Mouse (Mus musculus): ENCODE measurements around the gene Adamts7. TPM values are rescaled to one million over a fixed set of nuclear protein-coding genes. Genes with fewer than 3 reads are reported as not detected.

The Adamts7 gene
- total RNA-seq, 4 experiments from 2014 or later: 0.29 to 0.56 (median 0.43) TPM

DNA sequence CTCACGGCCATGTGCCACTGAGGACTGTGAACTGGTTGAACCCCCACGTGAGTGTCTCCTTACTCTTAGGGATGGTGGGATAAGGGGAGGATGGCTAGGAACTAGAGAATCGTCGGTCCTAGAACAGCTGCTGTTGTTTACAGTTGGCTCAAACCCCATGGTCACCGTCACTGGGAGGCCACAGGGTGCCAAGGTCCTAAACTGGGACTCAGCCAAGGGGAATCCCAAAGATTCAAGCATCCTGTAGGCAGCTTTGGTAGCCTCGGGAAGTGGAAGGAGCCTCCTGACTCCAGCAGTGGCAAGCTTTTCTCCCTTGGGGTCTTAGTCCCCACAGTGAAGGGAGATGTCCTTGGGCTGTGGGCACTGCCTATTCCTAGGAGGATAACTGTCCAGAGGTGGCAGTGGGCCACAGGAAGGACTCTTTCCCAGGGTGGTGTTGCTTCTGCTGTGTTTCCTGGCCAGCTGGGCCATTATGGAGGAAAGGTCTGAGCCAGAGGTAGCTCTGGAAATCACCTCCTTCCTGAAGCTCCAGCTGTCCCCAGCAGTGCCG lies 34.3 kb downstream of the Adamts7 start:
- DNase-seq (ENCODE audit: low spot score in 2 of 2): no peak

DNA sequence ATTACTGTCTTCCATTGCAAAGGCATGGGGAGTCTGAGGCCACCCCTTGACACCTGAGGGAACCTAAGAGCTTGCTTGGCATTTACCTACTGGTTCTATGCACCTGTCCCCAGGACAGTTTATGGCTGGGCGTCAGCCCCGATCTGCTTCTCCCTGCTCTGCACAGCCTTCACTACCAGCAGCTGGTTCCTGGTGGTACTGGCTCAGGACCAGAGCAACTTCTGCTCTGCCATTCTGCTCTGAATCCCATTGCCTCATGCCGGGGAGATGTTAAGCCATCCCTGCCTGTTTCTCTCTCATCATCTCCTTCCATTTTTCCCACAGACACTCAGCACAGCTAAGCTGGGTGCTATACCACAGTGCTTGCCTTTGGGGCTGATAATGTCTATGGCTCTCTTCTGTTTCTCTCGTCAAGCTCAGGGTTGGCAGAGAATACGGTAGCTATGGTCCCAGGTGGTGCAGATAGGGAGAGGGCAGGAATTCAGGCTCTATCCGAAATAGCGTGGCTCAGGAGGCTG lies 35.1 kb downstream of the Adamts7 start:
- DNase-seq (ENCODE audit: low spot score in 2 of 2): no peak

DNA sequence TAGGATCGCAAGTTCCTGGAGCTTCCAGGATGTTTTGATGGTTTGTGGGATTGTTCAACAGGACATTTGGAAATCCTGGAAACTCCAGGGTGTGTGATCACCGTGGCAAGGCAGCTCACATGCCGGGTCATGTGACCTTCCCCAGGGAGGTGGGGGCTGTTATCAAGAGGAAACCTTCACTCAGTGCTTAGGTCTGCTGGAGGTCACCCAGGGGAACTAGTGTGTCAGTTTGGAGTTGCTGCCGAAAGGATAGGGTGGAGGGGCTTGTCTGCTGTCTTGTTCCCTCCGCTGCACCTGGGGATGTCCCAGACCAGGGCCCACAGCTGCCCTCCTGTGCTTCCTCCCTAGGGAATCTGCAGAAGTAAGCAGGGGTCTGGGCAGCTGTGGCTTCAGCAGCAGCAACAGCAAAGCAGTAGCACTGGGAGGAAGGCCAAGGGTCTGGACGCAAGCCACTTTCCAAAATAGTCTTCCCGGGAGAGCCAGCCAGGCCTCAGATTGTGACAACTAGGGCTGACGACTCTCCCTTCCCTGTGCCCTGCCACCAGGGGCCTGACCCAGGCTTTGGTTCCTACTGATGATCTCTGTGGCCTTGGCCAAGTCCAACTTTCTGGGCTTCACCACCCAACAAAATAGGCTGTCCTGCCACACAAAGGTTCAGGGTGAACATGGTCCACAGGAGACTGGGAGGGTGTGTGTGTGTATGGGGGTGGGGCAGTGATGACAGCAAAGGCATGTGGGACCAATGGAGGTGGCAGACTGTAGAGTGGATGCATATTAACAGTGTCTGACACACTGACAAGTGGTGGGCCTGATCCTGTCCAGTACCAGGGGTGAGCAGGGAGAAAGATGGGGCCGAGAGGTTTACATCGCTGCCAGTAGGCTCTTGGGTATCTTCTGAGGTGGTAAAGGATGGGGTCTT lies 35.9 kb downstream of the Adamts7 start:
- peak; percentile 61 to 74 for DNase-seq (ENCODE audit: low spot score in 2 of 2)

DNA sequence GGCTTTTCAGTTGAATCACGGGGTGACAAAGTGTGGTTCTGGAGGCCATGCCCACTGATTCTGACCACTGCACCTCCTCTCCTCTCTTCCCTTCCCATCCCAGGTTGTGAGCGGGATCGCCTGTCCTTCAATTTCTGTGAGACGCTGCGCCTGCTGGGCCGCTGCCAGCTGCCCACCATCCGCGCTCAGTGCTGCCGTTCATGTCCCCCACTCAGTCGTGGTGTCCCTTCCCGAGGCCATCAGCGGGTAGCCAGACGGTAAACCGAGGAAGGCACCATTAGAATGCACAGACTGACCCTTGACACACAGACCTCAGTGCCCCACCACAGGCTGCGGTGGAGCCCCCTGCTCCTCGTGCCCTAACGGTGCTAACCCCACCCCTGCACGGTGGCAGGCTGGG lies 36.7 kb downstream of the Adamts7 start:
- no peak for DNase-seq (ENCODE audit: low spot score in 2 of 2)

DNA sequence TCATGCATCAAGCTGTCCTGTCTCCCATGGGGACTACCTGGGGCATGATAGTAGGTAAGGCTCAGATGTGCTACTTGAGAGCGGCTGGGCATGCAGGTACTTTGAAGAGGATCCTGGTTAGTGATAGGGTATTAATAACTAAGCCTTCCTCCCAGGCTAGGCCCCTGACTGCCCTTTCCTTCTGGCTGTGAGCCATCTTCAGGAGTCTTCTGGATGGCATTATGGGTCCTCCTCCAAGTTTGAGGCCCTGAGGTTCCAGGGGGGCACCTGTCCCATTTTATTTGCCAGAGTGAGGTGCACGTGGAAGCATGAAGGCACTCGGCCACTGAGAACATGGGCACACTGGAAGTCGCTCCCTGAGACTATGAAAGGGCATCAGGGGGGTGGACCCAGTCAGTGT lies 37.6 kb downstream of the Adamts7 start:
- DNase-seq (ENCODE audit: low spot score in 2 of 2): no peak

DNA sequence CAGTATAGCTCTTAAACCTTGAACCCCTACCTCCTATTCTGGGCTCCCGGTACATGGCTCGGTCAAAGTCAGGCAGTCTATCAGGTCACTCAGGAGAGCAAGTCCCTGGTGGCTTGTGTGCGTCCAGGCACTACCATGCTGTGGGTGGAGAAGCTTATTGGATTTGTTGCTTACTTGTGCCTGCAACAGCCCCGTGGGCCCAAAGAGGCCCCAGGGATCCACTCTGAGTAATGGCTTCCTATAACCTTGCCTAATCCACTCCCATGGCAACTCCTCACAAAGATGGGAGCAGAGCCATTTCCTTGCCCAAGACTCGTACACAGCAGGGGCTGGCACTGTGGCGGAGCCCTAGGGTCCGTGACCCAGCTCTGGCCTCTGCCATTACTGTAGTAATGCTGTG lies 38.2 kb downstream of the Adamts7 start:
- DNase-seq (ENCODE audit: low spot score in 2 of 2): no peak

DNA sequence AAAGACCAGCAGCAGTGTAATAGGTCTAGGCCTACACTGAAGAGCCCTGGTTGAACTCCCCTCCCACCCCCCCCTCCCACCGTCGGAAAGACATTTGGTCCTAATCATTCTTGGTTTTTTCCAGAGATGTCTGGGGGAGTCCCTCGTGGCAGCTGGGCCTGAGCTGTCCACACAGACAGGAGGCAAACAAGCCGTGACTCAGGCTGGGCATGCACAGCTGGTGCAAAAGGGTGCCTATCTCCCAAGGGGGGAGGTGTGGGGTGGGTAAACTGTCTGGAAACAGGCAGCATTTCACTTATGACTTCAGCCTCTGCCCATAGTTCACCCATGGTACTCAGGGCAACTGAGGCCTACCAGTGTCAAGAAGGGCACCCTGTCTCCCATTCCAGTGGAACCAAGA lies 38.7 kb downstream of the Adamts7 start:
- no peak for DNase-seq (ENCODE audit: low spot score in 2 of 2)

DNA sequence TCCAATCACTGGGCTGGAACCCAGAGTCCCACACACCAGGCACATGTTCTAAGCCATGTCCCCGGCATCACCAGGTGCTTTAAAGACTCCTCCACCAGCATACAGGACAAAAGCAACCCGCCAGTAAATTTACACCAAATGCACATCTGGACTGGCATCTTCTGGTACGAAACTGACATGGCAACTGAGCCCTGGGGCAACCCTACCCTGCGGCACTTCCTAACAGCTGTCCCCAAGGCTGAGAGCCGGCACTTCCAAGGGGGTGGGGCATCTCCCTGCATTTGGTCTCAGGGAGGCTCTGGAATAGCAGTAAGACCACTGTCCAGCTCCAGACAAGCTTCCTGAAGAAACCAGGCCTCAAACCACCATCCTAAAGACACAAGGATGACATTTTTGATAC lies 40.4 kb downstream of the Adamts7 start:
- DNase-seq (ENCODE audit: low spot score in 2 of 2): no peak

DNA sequence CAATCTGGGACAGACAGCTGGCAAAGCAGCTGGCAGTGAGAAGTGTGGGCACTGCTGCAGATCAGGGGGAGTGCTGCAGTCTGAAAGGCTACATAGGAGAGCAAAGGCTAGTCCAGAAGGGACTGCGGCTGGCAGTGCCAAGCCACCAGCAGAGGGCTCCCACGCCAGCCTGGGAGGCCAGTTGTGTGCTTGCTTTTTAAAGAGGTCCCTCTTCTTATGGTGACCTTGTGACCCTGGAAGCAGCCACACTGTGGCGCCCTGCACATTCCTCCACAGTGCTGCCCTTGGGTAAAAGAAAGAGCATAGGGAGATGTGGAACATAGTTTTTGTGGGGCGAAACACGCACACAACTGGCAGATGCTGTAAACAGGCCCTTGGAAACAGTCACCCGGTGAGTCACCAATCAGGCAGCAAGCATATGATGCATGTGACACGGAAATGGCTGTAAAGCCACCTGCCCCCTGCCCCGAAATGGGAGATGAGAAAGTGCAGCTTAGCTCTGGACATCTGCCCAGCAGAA lies 41.6 kb downstream of the Adamts7 start:
- no peak for DNase-seq (ENCODE audit: low spot score in 2 of 2)

DNA sequence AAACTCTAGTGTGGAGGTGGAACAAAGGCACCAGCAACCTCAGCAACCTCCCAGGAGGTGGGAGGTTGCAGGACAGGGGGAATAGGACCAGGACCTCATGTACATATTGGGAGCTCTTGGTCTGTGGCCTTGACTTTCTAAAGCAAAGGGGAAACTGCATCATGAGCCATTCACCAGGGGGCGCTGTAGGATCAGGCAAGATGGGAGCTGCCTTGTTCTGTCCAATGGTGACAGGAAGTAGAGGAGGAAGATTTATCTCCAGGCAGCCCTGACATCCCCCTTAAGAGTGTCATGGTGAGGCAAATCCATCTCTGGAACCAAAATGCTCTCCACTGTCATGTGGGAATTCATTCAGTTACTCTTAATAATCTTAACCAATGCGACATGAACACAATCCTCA lies 43.6 kb downstream of the Adamts7 start:
- DNase-seq (ENCODE audit: low spot score in 2 of 2): peak; percentile 60 to 62

DNA sequence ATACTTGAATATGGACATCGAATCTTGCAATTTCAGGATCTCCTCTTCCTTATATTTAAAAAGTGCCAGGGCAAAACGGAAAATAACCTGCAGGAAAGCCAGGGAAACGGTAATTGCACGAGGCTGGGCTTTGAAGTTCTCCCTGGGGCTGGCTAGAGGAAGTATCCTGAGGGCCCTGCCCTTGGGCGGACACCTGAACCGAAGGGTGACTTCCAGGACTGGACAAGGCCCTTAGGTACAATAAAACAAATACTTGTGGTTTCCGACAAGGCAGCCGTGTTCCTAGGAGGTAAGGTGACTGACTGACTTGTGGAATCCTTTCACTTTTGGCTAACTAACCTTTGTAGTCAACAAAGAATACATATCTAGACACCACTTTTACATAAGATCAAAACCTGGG lies 44.9 kb downstream of the Adamts7 start:
- DNase-seq (ENCODE audit: low spot score in 2 of 2): no peak

DNA sequence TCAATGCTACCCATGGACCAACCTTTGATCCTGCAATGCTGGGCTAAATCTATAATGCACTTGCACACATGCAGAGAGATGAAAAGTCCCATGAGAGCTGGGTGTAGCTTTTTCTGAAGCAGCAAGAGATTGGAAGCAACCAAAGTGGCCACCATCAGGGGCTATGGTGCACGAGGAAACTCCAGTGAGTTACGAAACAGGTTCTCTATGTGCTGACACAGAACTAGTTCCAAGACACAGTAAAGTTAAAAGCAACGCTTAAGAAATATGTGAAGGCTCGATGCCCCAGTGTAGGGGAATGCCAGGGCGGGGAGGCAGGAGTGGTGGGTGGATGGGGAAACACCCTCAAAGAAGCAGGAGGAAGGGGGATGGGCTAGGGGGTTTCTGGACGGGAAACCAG lies 45.8 kb downstream of the Adamts7 start:
- DNase-seq (ENCODE audit: low spot score in 2 of 2): no peak

DNA sequence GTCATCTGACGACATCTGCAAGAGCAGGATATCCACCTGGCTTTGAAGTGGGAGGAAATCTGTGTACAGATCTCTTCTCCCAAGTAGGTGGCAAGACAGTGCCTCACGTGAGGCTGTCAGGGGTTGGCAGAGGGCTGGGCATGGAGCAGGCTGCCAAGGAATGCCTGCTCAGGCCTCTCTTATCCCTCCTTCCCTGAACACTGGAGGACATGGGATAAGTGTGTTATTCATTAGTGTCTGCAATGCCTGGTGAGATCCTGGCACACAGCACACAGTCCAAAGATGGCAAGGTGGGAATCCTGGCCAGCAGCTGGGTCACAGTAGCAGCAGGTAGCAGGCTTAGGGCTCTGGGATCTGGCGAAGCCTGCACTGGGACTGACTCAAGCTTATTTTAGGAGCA lies 50.3 kb downstream of the Adamts7 start:
- DNase-seq (ENCODE audit: low spot score in 2 of 2): no peak

DNA sequence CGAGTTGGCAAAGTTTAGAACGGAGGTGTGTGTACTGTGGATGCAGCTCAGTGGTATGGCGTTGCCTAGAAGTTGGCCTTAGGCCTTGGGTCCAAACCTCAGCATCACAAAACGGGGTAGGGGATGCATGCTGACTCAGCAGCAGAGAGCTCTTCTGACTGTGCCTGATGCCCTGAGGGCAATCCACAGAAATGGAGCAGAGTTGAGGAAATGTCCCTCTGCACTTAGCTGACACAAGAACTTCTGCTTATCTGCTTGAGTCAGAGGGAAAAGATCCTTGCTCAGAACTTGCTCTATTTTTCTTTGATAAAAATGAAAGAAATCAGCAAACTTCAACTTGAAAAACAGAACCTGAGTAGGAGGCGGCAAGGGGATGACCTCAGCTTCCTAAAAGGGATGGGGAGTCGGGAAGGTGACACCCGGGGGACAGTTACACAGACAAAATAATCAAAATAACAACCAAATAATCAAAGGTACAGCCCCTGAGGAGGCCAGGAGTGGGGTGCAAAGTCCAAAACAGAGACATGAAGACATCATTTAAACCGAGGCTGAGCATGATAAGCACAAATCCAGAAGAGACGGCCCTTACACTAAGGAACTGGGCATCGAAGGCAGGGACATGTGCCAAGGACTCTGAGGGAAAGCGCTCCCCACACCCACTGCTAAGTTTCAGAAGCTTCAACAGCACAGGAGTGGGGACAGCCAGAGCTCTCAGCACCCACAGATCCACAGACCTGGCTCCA lies 53.6 kb downstream of the Adamts7 start:
- DNase-seq (ENCODE audit: low spot score in 2 of 2): no peak

DNA sequence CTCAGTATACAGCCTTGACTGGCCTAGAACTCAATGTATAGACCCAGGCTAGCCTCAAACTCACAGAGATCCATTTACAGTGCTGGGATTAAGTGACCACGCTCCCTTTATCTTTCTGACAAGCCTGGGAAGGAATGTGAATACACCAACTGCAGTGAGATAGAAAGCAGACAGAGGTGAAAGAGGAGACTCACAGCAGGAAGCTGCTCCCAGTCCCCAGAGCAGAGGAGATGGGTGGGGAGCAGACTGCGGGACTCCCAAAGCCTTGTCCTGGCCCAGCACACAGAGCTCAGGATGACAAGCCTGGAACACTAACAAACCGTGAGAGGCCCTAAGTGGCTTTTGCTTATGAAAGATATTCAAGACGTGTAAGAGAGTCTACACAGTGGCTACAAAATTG lies 54.6 kb downstream of the Adamts7 start:
- no peak for DNase-seq (ENCODE audit: low spot score in 2 of 2)

DNA sequence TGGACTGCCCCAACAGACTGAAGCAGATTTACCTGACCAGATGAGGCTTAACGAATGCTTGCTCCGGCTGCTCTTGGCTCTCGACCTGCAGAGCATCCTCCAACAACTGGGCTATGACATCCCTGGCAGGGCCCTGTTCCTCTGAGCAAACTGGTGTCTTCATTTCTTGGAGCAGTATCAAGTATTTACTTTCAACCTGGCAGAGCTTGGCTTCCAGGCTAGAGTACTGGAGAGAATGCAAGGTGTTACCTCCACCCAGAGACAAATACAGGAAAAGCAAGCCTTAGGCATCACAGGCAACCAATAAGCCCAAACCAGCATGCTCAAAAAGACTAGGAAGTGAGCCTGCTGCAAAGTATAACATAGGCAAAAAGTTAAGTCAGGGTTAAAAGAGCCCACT lies 59.4 kb downstream of the Adamts7 start:
- DNase-seq (ENCODE audit: low spot score in 2 of 2): no peak

DNA sequence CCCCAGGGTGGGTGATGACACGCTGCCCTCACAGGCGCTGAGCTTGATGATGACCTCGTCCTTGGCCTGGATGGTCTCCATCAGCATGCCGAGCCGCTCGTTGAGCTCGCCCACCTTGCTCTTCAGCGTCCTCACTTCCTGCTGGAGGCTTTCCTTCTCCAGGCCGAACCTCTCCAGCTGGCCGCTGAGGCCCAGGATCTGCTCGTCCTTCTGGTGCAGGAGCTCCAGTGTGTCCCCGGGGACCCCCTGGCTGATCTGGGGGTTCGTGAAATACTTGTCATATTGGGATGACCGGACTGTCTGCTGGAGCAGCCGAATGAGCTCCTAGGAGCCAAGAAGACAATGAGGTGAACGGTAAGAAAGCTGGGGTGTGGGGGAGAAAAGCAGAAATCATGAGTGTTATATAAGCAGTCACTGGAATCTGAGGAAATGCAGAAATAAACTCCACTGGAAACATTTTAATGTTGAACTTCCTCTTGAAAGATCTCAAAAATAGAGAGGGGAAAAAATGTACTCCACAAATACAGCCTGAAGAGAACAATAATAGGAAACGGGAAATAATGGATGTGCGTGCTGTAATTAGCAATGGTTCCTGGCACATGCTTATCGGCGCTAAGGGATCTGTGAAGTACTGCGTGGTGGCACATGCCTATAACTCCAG lies 63.3 kb downstream of the Adamts7 start:
- DNase-seq (ENCODE audit: low spot score in 2 of 2): peak; percentile 17 to 32

DNA sequence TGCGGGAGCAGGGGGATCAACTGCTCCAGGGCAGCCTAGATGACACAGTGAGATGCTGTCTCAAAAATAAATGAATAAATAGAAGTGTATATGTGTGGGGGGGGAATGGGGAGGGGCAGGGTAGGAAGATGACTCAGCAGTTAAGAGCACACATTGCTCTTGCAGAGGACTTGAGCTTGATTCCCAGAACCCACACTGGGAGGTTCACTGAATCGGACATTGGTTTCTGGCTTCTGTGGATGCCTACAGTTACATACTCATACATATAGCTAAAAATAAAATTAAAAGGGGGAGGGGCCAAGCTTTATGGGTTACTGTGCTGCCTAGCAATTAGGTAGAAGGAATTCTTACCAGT lies 63.9 kb downstream of the Adamts7 start:
- DNase-seq (ENCODE audit: low spot score in 2 of 2): no peak

DNA sequence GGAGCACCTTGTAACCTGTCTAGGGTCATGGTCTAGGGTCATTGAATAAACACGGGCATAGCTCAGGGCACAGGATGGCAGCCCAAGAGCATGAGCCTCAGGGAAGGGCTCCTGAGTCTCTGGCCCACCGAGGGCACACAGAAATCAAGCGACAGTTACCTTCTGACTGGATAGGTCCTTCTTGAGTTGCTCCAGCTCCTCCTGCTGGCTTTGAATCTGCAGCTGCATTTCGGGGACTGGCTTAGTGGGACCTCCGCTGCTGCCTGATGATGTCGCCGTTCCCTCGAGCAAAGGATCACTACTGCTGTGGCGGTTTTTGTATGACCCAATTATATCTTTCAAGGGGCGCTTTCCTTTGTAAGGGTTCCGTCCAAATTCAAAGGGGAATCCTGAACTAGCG lies 64.3 kb downstream of the Adamts7 start:
- DNase-seq (ENCODE audit: low spot score in 2 of 2): no peak

DNA sequence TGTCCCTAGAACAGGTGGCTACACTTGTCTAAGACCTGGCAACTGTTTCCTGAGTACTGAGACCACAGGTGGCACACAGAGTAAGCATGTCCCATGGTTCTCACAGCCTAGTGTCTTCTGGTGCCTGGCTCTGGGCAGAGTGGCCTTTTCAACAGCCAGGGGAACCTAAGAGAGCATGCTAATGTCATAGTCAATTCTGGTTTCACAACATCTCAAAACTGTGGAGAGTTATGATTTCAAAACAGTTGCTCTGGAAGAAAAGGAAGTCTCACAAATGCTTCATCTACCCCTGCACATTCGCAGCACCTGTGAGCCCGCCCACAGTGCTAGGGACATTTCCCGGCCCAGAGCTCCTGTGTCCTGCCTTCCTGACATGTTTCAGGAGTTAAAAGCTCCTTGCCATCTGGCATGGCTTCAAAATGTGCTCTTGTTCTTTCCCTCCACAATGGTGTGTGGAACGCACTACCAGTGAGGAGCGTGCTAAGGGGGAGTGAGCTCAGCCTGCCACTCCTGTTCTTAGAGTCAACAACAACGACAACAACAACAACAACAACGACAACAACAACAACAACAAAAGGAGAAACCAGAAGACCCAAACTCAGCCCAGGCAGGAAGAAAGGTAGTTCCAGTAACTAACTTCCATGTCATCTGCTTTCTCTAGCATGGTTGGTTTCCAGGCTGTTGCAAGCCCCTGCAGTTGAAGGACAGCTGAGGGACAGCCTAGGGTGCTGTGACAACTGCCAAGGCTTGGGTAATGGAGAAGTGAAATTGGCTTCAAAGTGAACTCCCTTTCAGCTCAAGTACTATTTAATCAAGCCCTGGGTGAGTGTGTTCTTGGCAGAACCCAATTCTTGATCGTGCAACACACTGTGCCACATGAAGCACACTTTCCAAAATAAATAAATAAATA lies 70.2 kb downstream of the Adamts7 start:
- no peak for DNase-seq (ENCODE audit: low spot score in 2 of 2)

All from gastrocnemius, adult 8-10 months (tissue).